Mouse (Mus musculus): ENCODE measurements around the gene Tmigd1. TPM values are rescaled to one million over a fixed set of nuclear protein-coding genes. Genes with fewer than 3 reads are reported as not detected.

Gene Tmigd1
- polyA plus RNA-seq, 1 experiment from 2014 or later, result not detected

GRCm38 (mm10) chr11:76874766-76875165 is 27.2 kb upstream of the Tmigd1 start:
- 72% methylated on average over 6 of the region's 6 CpGs for WGBS

DNA sequence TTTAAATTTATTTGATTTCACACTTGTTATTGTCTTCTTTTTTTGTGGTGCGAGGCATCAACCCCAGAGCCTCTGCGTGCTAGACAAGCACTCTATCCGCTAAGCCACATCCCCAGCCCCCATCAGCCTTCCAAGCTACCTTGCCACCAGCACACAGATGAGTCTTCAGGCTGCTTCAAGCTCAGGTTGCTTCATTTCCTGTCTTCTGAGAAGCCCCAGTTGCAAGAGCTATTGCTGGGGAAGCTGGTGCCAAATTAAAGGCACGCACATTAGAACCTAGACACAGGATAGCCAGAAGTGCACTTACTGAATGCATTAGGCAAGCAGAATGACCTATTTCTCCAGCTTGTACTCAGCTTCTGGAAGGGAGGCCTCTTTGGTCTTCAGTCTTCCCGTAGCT is 22.1 kb upstream of the Tmigd1 start:
- H3K27ac ChIP-seq (ENCODE audit: low read depth, low read length), result no peak overlapping the region
- no peaks in the 10 kb centered on the region for H3K9me3 ChIP-seq (ENCODE audit: control insufficient read depth, low read length)
- H3K4me3 ChIP-seq (ENCODE audit: low read length), result no peak overlapping the region
- H3K36me3 ChIP-seq (ENCODE audit: control insufficient read depth, insufficient read depth, low read length), result no peaks in the 10 kb centered on the region
- no peaks in the 10 kb centered on the region for H3K27me3 ChIP-seq (replicated peaks; ENCODE audit: control insufficient read depth, insufficient read depth, low read length)
- no peak overlapping the region for H3K9ac ChIP-seq (ENCODE audit: low read depth, low read length)
- no peaks in the 10 kb centered on the region for H3K4me1 ChIP-seq (ENCODE audit: control insufficient read depth, insufficient read depth, low read depth, low read length)
- 86% methylated on average over 5 of the region's 5 CpGs for WGBS
- no peak overlapping the region for H3K4me2 ChIP-seq (ENCODE audit: low read length)
- ATAC-seq, result no peak

More at GRCm38 (mm10) chr11:76874766-76875165, 27.2 kb upstream of the Tmigd1 start:
- H3K4me3 ChIP-seq (ENCODE audit: low read length), result no peak overlapping the region
- H3K36me3 ChIP-seq (ENCODE audit: control insufficient read depth, insufficient read depth, low read length), result no peaks in the 10 kb centered on the region
- no peaks in the 10 kb centered on the region for H3K4me1 ChIP-seq (ENCODE audit: control insufficient read depth, insufficient read depth, low read depth, low read length)
- no peak overlapping the region for H3K27ac ChIP-seq (ENCODE audit: low read depth, low read length)
- no peaks in the 10 kb centered on the region for H3K9me3 ChIP-seq (ENCODE audit: control insufficient read depth, low read length)
- no peak overlapping the region for H3K9ac ChIP-seq (ENCODE audit: low read depth, low read length)
- no peak for ATAC-seq
- H3K4me2 ChIP-seq (ENCODE audit: low read length), result no peak overlapping the region
- H3K27me3 ChIP-seq (replicated peaks; ENCODE audit: control insufficient read depth, insufficient read depth, low read length), result no peaks in the 10 kb centered on the region

GRCm38 (mm10) chr11:76884451-76884850 is 17.5 kb upstream of the Tmigd1 start:
- H3K27me3 ChIP-seq (replicated peaks; ENCODE audit: control insufficient read depth, insufficient read depth, low read length), result no peaks in the 10 kb centered on the region
- H3K9me3 ChIP-seq (ENCODE audit: control insufficient read depth, low read length), result no peaks in the 10 kb centered on the region
- no peak overlapping the region for H3K4me2 ChIP-seq (ENCODE audit: low read length)
- no peak overlapping the region for H3K27ac ChIP-seq (ENCODE audit: low read depth, low read length)
- ATAC-seq, result no peak
- no peaks in the 10 kb centered on the region for H3K4me1 ChIP-seq (ENCODE audit: control insufficient read depth, insufficient read depth, low read depth, low read length)
- no peak overlapping the region for H3K4me3 ChIP-seq (ENCODE audit: low read length)
- 44% methylated on average over 5 of the region's 5 CpGs for WGBS
- no peak overlapping the region for H3K9ac ChIP-seq (ENCODE audit: low read depth, low read length)
- no peaks in the 10 kb centered on the region for H3K36me3 ChIP-seq (ENCODE audit: control insufficient read depth, insufficient read depth, low read length)

DNA sequence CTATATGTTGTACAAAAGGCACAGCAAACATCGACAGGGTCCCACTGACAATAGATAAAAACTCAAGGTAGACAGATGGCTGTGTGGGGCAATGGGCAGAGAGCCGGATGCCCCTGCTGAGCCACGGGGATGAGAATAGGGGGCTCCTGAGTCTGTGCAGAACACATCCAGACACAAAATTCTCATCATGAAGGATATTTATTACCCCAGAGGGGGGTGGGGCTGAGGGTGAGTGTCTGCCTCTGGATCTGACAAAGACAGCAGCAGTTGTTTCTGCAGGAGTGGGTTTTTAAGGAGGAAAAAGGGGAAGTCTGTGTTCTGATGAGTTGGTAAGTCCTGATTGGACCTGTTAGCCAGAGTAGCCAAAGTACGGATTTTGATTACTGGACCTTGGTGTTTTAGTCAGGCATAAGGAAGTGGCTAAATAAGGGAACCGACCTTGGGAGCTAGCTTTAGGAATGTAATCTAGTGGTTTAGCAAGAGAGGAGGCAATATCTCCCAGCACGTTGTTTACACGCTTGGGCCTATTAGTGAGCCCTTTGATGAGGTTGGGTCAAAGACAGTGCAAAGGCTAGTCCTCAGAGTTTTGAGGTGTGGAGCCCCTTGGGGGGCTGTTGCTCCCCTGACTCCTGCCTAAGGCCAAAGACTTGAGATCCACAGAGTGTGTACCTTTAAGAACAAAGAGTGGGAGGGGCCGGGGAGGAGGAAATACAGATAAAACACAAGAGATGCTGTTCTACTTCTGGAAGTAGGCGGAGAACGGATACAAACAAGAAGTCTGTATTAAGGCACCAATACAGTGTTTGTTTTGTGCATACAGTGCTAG is 12.4 kb upstream of the Tmigd1 start:
- H3K27ac ChIP-seq (ENCODE audit: low read depth, low read length), result no peak overlapping the region
- WGBS, result 74% methylated on average over 10 of the region's 10 CpGs

DNA sequence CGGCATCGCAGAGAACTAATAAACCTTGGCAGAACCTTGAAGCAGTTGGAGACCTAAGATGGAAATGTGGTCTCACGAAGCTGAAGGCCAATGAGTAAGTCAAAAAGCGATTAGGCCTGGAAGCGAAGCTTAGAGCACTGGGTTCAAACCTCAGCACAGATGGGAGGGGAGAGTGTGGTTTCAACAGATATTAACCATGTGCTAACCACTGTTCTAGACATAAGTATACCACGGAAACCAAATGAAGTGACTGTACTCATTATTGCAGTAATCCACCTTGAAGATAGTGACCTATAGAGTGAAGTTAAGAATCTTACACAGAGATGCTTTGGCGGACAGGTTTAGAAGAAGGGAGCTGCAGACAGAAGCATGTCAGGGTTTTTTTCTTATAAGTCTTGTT is 10.8 kb upstream of the Tmigd1 start:
- no peak overlapping the region for H3K27ac ChIP-seq (ENCODE audit: low read depth, low read length)

More for the DNA sequence above, 12.4 kb upstream of the Tmigd1 start:
- no peak overlapping the region for H3K4me2 ChIP-seq (ENCODE audit: low read length)
- H3K4me3 ChIP-seq (ENCODE audit: low read length), result no peak overlapping the region
- no peaks in the 10 kb centered on the region for H3K9me3 ChIP-seq (ENCODE audit: control insufficient read depth, low read length)
- H3K4me1 ChIP-seq (ENCODE audit: control insufficient read depth, insufficient read depth, low read depth, low read length), result no peaks in the 10 kb centered on the region
- no peak for ATAC-seq
- H3K27me3 ChIP-seq (replicated peaks; ENCODE audit: control insufficient read depth, insufficient read depth, low read length), result no peaks in the 10 kb centered on the region
- no peaks in the 10 kb centered on the region for H3K36me3 ChIP-seq (ENCODE audit: control insufficient read depth, insufficient read depth, low read length)
- H3K9ac ChIP-seq (ENCODE audit: low read depth, low read length), result no peak overlapping the region

GRCm38 (mm10) chr11:76891738-76892349 is 10.1 kb upstream of the Tmigd1 start:
- Histone ChIP-seq H3K27me3 (replicated peaks; ENCODE audit: control insufficient read depth, insufficient read depth, low read length) (no peaks in the 10 kb centered on the region), H3K4me3 (ENCODE audit: low read length) (no peak overlapping the region), H3K9ac (ENCODE audit: low read depth, low read length) (no peak overlapping the region), H3K9me3 (ENCODE audit: control insufficient read depth, low read length) (no peaks in the 10 kb centered on the region), H3K4me2 (ENCODE audit: low read length) (no peak overlapping the region), H3K36me3 (ENCODE audit: control insufficient read depth, insufficient read depth, low read length) (no peaks in the 10 kb centered on the region), H3K27ac (ENCODE audit: low read depth, low read length) (no peak overlapping the region), H3K4me1 (ENCODE audit: control insufficient read depth, insufficient read depth, low read depth, low read length) (no peaks in the 10 kb centered on the region)
- WGBS, result 82% methylated on average over 4 of the region's 4 CpGs
- no peak for ATAC-seq

More for the DNA sequence above, 10.8 kb upstream of the Tmigd1 start:
- H3K4me2 ChIP-seq (ENCODE audit: low read length), result no peak overlapping the region
- H3K4me1 ChIP-seq (ENCODE audit: control insufficient read depth, insufficient read depth, low read depth, low read length), result no peaks in the 10 kb centered on the region
- no peak for ATAC-seq
- no peaks in the 10 kb centered on the region for H3K27me3 ChIP-seq (replicated peaks; ENCODE audit: control insufficient read depth, insufficient read depth, low read length)
- H3K36me3 ChIP-seq (ENCODE audit: control insufficient read depth, insufficient read depth, low read length), result no peaks in the 10 kb centered on the region
- H3K9ac ChIP-seq (ENCODE audit: low read depth, low read length), result no peak overlapping the region
- no peaks in the 10 kb centered on the region for H3K9me3 ChIP-seq (ENCODE audit: control insufficient read depth, low read length)
- no peak overlapping the region for H3K4me3 ChIP-seq (ENCODE audit: low read length)
- 90% methylated on average over 7 of the region's 7 CpGs for WGBS

GRCm38 (mm10) chr11:76892972-76893371 is 9.0 kb upstream of the Tmigd1 start:
- no peak overlapping the region for H3K9ac ChIP-seq (ENCODE audit: low read depth, low read length)
- H3K27me3 ChIP-seq (replicated peaks; ENCODE audit: control insufficient read depth, insufficient read depth, low read length), result no peaks in the 10 kb centered on the region
- WGBS, result 85% methylated on average over 3 of the region's 3 CpGs
- H3K4me2 ChIP-seq (ENCODE audit: low read length), result no peak overlapping the region
- no peak overlapping the region for H3K27ac ChIP-seq (ENCODE audit: low read depth, low read length)
- H3K4me1 ChIP-seq (ENCODE audit: control insufficient read depth, insufficient read depth, low read depth, low read length), result no peaks in the 10 kb centered on the region
- H3K9me3 ChIP-seq (ENCODE audit: control insufficient read depth, low read length), result no peaks in the 10 kb centered on the region
- no peak overlapping the region for H3K4me3 ChIP-seq (ENCODE audit: low read length)
- H3K36me3 ChIP-seq (ENCODE audit: control insufficient read depth, insufficient read depth, low read length), result no peaks in the 10 kb centered on the region
- ATAC-seq, result no peak

DNA sequence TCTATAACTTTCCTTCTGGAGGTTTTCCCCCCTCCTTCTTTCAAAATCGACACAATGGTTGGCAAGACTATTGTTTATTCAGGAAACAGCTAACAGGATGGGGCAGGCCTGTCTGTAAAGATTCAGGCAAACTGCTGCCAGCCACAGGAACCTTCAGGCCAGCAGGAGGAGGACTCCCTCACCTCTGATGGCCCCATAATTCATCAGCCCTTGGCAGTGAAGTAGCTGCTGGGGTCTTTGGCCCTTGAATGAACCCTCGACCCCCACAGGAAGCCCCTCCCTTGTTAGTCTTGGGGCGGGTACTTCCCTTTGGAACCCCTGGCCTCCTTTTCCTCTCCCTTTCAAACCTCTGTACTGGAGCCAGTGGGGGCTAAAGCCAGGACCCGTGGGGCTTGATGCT is 8.4 kb upstream of the Tmigd1 start:
- no peak overlapping the region for H3K4me3 ChIP-seq (ENCODE audit: low read length)
- WGBS, result 39% methylated on average over 4 of the region's 4 CpGs
- no peaks in the 10 kb centered on the region for H3K4me1 ChIP-seq (ENCODE audit: control insufficient read depth, insufficient read depth, low read depth, low read length)
- H3K4me2 ChIP-seq (ENCODE audit: low read length), result no peak overlapping the region
- no peak for ATAC-seq
- H3K36me3 ChIP-seq (ENCODE audit: control insufficient read depth, insufficient read depth, low read length), result no peaks in the 10 kb centered on the region
- no peak overlapping the region for H3K27ac ChIP-seq (ENCODE audit: low read depth, low read length)
- H3K9ac ChIP-seq (ENCODE audit: low read depth, low read length), result no peak overlapping the region
- no peaks in the 10 kb centered on the region for H3K9me3 ChIP-seq (ENCODE audit: control insufficient read depth, low read length)
- no peaks in the 10 kb centered on the region for H3K27me3 ChIP-seq (replicated peaks; ENCODE audit: control insufficient read depth, insufficient read depth, low read length)

GRCm38 (mm10) chr11:76894240-76894639 is 7.7 kb upstream of the Tmigd1 start:
- H3K27me3 ChIP-seq (replicated peaks; ENCODE audit: control insufficient read depth, insufficient read depth, low read length), result no peaks in the 10 kb centered on the region
- no peak overlapping the region for H3K27ac ChIP-seq (ENCODE audit: low read depth, low read length)
- 37% methylated on average over 5 of the region's 5 CpGs for WGBS
- H3K36me3 ChIP-seq (ENCODE audit: control insufficient read depth, insufficient read depth, low read length), result no peaks in the 10 kb centered on the region
- no peak overlapping the region for H3K9ac ChIP-seq (ENCODE audit: low read depth, low read length)
- H3K4me3 ChIP-seq (ENCODE audit: low read length), result no peak overlapping the region
- no peaks in the 10 kb centered on the region for H3K9me3 ChIP-seq (ENCODE audit: control insufficient read depth, low read length)
- ATAC-seq, result no peak
- H3K4me1 ChIP-seq (ENCODE audit: control insufficient read depth, insufficient read depth, low read depth, low read length), result no peaks in the 10 kb centered on the region
- H3K4me2 ChIP-seq (ENCODE audit: low read length), result no peak overlapping the region

All from hindbrain, embryonic 16.5 days (tissue).